Mouse (Mus musculus): ENCODE results near the gene Cpsf4l. TPM values are rescaled to one million over a fixed set of nuclear protein-coding genes. Genes with fewer than 3 reads are reported as not detected.

Cpsf4l gene
- polyA plus RNA-seq, 1 experiment from 2014 or later: 1.4 TPM

DNA sequence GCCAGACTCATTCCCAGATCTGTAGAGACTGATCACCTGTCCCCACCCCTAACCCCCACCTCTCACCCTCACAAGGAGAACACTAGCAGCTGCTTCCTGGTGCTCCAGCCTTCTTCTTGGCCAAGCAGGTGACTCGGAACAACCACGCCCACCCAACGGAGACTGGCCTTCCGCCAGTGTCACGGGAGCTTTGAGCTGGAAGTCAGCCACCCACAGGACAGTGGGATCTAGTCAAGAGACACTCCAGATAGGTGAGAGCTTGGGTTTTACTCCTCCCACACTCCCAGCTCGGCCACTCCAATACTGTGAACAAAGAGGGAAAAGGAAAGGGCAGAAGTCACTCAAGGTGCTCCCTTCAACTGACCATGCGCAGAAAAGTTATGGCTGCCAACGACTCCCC lies 29.4 kb upstream of the Cpsf4l start:
- no peak overlapping the region for H3K4me2 ChIP-seq (replicated peaks; ENCODE audit: low read depth, low read length)
- WGBS: 68% methylated on average over 8 of the region's 8 CpGs
- no peaks in the 10 kb centered on the region for H3K27me3 ChIP-seq (ENCODE audit: control insufficient read depth, insufficient read depth, low read length)
- no peak overlapping the region for H3K9ac ChIP-seq (ENCODE audit: low read depth, low read length)
- ATAC-seq (ENCODE audit: low FRiP score, low TSS enrichment): no peak
- no peak overlapping the region for H3K4me3 ChIP-seq (ENCODE audit: low read length)
- peaks cover 49% of the 10 kb centered on the region for H3K4me1 ChIP-seq (ENCODE audit: control insufficient read depth, insufficient read depth, low read length)
- peaks cover 4% of the 10 kb centered on the region; the same call in 1 of the 2 replicates for H3K9me3 ChIP-seq (ENCODE audit: control insufficient read depth, low read length)
- H3K36me3 ChIP-seq (ENCODE audit: control insufficient read depth, insufficient read depth, low read length): peaks cover 9% of the 10 kb centered on the region; the same call in 1 of the 2 replicates
- no peak overlapping the region; the same call in 1 of the 2 replicates for H3K27ac ChIP-seq (ENCODE audit: low read depth, low read length)

DNA sequence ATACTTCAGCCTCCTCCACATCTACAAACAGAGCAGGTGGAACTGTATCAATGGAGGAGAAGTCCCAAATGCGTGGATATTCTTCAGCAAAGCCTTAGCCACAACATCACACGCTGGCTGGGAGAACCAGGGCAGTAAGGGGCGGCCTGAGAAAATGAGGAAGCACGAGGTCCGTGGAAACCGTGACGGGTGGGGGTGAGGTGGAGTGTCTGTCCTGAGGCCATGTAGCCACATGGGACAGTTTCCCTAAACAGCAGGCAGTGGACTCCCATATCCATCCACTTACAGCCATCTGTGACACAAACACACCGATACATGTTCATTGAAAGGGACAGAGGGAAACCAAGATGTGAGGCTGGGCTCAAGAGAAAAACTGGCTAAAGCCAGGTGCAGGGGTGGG lies 28.1 kb upstream of the Cpsf4l start:
- Histone ChIP-seq H3K9ac (ENCODE audit: low read depth, low read length) (no peak overlapping the region), H3K27me3 (ENCODE audit: control insufficient read depth, insufficient read depth, low read length) (no peaks in the 10 kb centered on the region), H3K4me3 (ENCODE audit: low read length) (no peak overlapping the region), H3K4me1 (ENCODE audit: control insufficient read depth, insufficient read depth, low read length) (peaks cover 62% of the 10 kb centered on the region), H3K27ac (ENCODE audit: low read depth, low read length) (peak overlapping the region; percentile 17; the same call in 1 of the 2 replicates), H3K9me3 (ENCODE audit: control insufficient read depth, low read length) (no peaks in the 10 kb centered on the region; the same call in 1 of the 2 replicates), H3K36me3 (ENCODE audit: control insufficient read depth, insufficient read depth, low read length) (peaks cover under 1% of the 10 kb centered on the region; the same call in 1 of the 2 replicates), H3K4me2 (replicated peaks; ENCODE audit: low read depth, low read length) (no peak overlapping the region)
- no peak for ATAC-seq (ENCODE audit: low FRiP score, low TSS enrichment)
- 86% methylated on average over 8 of the region's 8 CpGs for WGBS

DNA sequence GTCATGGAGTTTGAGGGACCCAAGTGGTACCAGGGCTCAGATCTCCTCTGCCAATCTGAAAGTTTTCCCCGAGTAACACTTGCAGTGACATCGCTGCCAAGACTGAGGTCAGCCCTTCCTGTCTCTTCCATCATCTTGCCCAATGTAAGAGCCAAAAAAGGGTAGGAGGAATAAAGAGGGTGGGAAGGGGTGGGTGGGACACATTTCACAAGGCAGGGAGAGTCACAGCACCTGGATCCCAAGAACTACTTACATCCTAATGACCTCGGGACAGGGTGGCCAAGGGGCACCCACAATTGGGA lies 27.7 kb upstream of the Cpsf4l start:
- no peak overlapping the region for H3K4me2 ChIP-seq (replicated peaks; ENCODE audit: low read depth, low read length)
- no peak overlapping the region for H3K9ac ChIP-seq (ENCODE audit: low read depth, low read length)
- H3K4me1 ChIP-seq (ENCODE audit: control insufficient read depth, insufficient read depth, low read length): peaks cover 66% of the 10 kb centered on the region
- no peaks in the 10 kb centered on the region for H3K27me3 ChIP-seq (ENCODE audit: control insufficient read depth, insufficient read depth, low read length)
- ATAC-seq (ENCODE audit: low FRiP score, low TSS enrichment): no peak
- 80% methylated on average over 3 of the region's 3 CpGs for WGBS
- no peaks in the 10 kb centered on the region; the same call in 1 of the 2 replicates for H3K36me3 ChIP-seq (ENCODE audit: control insufficient read depth, insufficient read depth, low read length)
- H3K4me3 ChIP-seq (ENCODE audit: low read length): no peak overlapping the region
- H3K27ac ChIP-seq (ENCODE audit: low read depth, low read length): no peak overlapping the region
- no peaks in the 10 kb centered on the region for H3K9me3 ChIP-seq (ENCODE audit: control insufficient read depth, low read length)

DNA sequence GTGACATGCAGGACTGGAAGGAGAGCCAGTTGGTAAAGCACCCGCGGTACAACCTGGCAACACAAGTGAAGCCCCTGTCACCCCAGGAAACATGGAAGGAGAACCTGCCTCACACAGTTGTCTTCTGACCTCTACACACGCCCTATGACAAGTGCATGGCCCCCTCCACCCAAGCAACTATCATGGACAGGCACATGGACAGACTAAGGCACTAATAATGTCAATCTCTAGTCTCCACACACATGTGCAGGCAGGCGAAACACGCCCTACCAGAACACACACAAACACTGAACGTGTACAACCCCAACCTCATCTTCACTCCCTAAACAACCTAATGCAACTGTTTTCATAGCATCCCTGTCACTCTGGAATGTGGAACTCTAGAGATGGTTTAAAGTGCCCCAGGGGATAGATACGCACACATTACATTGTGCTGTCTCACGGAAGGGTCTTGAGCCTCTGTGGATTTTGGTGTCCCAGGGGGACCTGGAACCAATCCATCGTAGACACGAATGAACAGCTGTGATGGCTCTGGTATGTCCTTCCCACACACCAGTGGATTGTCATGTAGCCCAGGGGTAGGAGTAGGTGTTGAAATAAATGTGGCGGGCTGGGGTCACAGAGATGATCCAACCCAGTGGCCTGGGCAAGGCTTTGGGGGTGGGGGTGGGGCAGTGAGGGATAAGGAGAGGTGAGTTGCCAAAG lies 27.2 kb upstream of the Cpsf4l start:
- H3K4me2 ChIP-seq (replicated peaks; ENCODE audit: low read depth, low read length): no peak overlapping the region
- no peaks in the 10 kb centered on the region for H3K9me3 ChIP-seq (ENCODE audit: control insufficient read depth, low read length)
- no peak for ATAC-seq (ENCODE audit: low FRiP score, low TSS enrichment)
- 69% methylated on average over 11 of the region's 11 CpGs for WGBS
- no peak overlapping the region for H3K4me3 ChIP-seq (ENCODE audit: low read length)
- no peaks in the 10 kb centered on the region; the same call in 1 of the 2 replicates for H3K36me3 ChIP-seq (ENCODE audit: control insufficient read depth, insufficient read depth, low read length)
- H3K9ac ChIP-seq (ENCODE audit: low read depth, low read length): no peak overlapping the region
- peaks cover 70% of the 10 kb centered on the region for H3K4me1 ChIP-seq (ENCODE audit: control insufficient read depth, insufficient read depth, low read length)
- no peak overlapping the region for H3K27ac ChIP-seq (ENCODE audit: low read depth, low read length)
- H3K27me3 ChIP-seq (ENCODE audit: control insufficient read depth, insufficient read depth, low read length): no peaks in the 10 kb centered on the region

DNA sequence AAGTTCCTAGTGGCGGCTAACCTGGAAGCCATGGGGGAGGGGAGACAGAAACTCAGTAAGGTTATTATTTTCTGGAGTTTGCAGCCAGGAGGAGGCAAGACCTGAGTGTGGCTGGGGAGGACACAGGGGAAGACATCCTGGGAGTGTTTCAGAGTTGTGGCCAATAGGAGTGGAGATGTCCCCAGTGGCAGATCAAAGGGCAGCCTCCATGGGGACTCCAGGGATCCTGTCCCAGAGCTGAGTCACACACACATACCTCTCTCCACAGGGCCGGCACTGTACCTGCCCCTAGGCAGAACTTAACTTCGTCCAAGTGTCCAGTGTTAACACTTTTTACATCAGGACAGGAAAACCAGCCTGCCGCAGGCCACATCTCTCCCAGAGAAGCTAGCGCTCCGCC lies 25.3 kb upstream of the Cpsf4l start:
- Histone ChIP-seq H3K4me2 (replicated peaks; ENCODE audit: low read depth, low read length) (no peak overlapping the region), H3K27ac (ENCODE audit: low read depth, low read length) (peak overlapping the region; percentile 83; the same call in 1 of the 2 replicates), H3K9me3 (ENCODE audit: control insufficient read depth, low read length) (no peaks in the 10 kb centered on the region), H3K4me3 (ENCODE audit: low read length) (no peak overlapping the region), H3K4me1 (ENCODE audit: control insufficient read depth, insufficient read depth, low read length) (peaks cover 80% of the 10 kb centered on the region), H3K9ac (ENCODE audit: low read depth, low read length) (no peak overlapping the region), H3K27me3 (ENCODE audit: control insufficient read depth, insufficient read depth, low read length) (no peaks in the 10 kb centered on the region), H3K36me3 (ENCODE audit: control insufficient read depth, insufficient read depth, low read length) (no peaks in the 10 kb centered on the region; the same call in 1 of the 2 replicates)
- WGBS: 58% methylated on average over 6 of the region's 6 CpGs
- ATAC-seq (ENCODE audit: low FRiP score, low TSS enrichment): peak; percentile 15; the same call in 1 of the 2 replicates

DNA sequence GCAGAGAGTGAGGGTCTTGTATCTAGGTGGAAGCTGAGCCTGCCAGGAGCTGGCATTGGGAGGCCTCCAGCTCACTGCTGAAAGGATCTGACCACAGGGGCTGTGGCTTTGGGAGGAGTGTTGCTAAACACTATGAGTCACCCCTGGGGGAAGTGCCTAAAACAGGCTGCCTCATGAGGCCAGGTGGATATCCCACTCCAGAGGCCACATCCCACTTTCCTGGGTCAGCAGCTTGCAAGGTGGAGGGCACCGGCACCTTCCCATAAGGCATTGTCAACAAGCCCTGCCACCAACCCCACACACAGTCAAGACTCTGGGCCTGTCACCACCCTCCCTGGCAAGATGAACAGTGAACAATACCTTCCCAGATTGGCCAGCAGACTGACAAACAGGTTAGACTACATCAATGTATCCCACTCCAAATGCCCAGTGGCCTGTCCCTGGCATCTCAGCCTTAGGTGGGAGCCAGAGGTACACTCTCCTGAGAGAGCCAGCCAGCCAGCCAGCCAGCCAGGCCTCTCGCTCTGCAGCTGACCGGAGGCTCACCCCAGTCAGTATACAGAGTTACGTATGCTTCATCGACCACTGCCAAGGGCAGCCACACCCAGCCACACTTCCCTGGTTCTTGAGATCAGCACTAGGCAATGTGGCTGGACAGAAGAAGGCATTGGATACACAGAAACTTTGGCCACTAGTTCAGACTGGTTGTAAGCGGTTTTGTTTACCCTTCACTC lies 24.0 kb upstream of the Cpsf4l start:
- H3K4me1 ChIP-seq (ENCODE audit: control insufficient read depth, insufficient read depth, low read length): peaks cover 87% of the 10 kb centered on the region
- WGBS: 39% methylated on average over 6 of the region's 6 CpGs
- H3K9me3 ChIP-seq (ENCODE audit: control insufficient read depth, low read length): no peaks in the 10 kb centered on the region
- peak overlapping the region; percentile 83 for H3K27ac ChIP-seq (ENCODE audit: low read depth, low read length)
- H3K4me2 ChIP-seq (replicated peaks; ENCODE audit: low read depth, low read length): no peak overlapping the region
- peaks cover 7% of the 10 kb centered on the region for H3K36me3 ChIP-seq (ENCODE audit: control insufficient read depth, insufficient read depth, low read length)
- H3K27me3 ChIP-seq (ENCODE audit: control insufficient read depth, insufficient read depth, low read length): no peaks in the 10 kb centered on the region
- peak; percentile 75 for ATAC-seq (ENCODE audit: low FRiP score, low TSS enrichment)
- H3K4me3 ChIP-seq (ENCODE audit: low read length): no peak overlapping the region
- H3K9ac ChIP-seq (ENCODE audit: low read depth, low read length): no peak overlapping the region

DNA sequence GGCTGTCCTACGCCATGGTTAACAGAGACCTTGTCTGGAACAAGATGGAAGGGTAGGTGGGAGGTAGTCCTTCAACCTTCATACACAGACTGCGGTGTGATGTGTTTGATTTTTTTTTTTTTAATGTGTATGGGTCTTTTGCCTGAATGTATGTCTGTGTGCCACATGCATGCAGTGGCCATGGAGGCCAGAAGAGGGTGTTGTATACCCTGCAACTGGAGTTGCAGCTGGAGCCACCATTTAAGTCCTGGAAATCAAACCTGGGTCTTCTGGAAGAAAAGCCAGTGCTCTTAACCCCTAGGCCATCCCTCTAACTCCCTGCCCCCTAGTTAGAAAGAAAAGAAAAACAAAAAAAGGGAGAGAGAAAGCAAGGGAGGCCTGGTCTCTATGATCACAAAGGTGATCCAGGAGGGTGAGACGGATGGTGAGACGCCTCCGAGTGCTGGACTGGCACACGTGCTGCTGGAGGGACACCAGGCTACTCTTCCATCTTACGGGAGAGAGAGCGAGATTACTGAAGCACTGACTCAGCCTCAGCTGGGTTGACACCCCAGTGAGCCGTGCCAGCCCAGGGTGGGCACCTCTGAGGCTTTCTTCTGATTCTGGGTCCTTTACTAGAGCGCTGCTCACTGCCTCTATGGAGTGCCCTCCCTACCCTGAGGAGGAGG lies 22.3 kb upstream of the Cpsf4l start:
- peaks cover 24% of the 10 kb centered on the region for H3K36me3 ChIP-seq (ENCODE audit: control insufficient read depth, insufficient read depth, low read length)
- no peaks in the 10 kb centered on the region for H3K27me3 ChIP-seq (ENCODE audit: control insufficient read depth, insufficient read depth, low read length)
- no peak overlapping the region for H3K4me3 ChIP-seq (ENCODE audit: low read length)
- peaks cover 85% of the 10 kb centered on the region for H3K4me1 ChIP-seq (ENCODE audit: control insufficient read depth, insufficient read depth, low read length)
- peak overlapping the region; percentile 10; the same call in 1 of the 2 replicates for H3K27ac ChIP-seq (ENCODE audit: low read depth, low read length)
- H3K9ac ChIP-seq (ENCODE audit: low read depth, low read length): no peak overlapping the region
- 89% methylated on average over 10 of the region's 10 CpGs for WGBS
- no peaks in the 10 kb centered on the region for H3K9me3 ChIP-seq (ENCODE audit: control insufficient read depth, low read length)
- ATAC-seq (ENCODE audit: low FRiP score, low TSS enrichment): no peak
- H3K4me2 ChIP-seq (replicated peaks; ENCODE audit: low read depth, low read length): no peak overlapping the region

DNA sequence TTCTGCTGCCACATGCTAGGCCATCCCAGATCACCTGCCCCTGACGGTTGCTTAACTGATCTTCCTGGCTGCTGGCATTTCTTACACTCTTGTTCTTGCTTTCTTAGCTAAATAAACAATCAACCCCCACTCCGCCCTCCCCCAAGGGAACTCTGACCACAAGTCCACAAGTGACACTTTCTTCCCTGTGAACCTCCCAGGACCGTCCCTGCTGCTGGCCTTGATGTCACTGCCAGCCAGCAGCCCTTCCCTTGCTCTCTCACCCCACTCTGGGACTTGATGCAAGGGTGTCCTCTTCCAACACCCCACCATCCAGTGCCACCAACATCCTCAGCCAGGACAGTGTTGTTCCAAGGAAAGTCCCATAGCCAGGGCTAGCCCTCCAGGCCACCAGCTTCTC lies 21.1 kb upstream of the Cpsf4l start:
- peaks cover 36% of the 10 kb centered on the region for H3K36me3 ChIP-seq (ENCODE audit: control insufficient read depth, insufficient read depth, low read length)
- H3K9me3 ChIP-seq (ENCODE audit: control insufficient read depth, low read length): no peaks in the 10 kb centered on the region
- no peak overlapping the region for H3K4me3 ChIP-seq (ENCODE audit: low read length)
- H3K4me2 ChIP-seq (replicated peaks; ENCODE audit: low read depth, low read length): no peak overlapping the region
- peaks cover 79% of the 10 kb centered on the region for H3K4me1 ChIP-seq (ENCODE audit: control insufficient read depth, insufficient read depth, low read length)
- H3K27ac ChIP-seq (ENCODE audit: low read depth, low read length): no peak overlapping the region
- no peak for ATAC-seq (ENCODE audit: low FRiP score, low TSS enrichment)
- no peak overlapping the region for H3K9ac ChIP-seq (ENCODE audit: low read depth, low read length)
- no peaks in the 10 kb centered on the region for H3K27me3 ChIP-seq (ENCODE audit: control insufficient read depth, insufficient read depth, low read length)
- WGBS: 40% methylated on average over 3 of the region's 3 CpGs

DNA sequence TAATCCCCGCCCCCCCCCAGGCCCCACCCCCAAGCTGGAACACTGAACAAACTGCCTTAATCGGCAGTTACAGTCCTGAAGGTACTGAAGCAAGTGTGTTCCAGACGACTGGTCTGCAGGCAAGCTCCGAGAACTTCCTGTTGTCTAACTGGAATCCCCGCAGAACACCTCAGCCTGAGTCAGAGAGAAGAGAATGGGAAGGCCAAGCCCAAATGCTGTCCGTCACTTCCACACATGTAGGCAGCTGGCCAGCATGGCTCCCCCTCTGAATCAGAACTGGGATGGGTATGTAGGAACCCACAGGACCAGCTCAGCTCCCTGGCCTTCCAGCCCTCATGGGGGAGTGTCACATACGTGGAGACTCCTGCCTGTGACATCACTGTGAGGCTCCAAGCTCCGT lies 20.1 kb upstream of the Cpsf4l start:
- Histone ChIP-seq H3K36me3 (ENCODE audit: control insufficient read depth, insufficient read depth, low read length) (peaks cover 39% of the 10 kb centered on the region), H3K27ac (ENCODE audit: low read depth, low read length) (peak overlapping the region; percentile 51; the same call in 1 of the 2 replicates), H3K4me2 (replicated peaks; ENCODE audit: low read depth, low read length) (no peak overlapping the region), H3K9ac (ENCODE audit: low read depth, low read length) (no peak overlapping the region), H3K27me3 (ENCODE audit: control insufficient read depth, insufficient read depth, low read length) (no peaks in the 10 kb centered on the region), H3K9me3 (ENCODE audit: control insufficient read depth, low read length) (no peaks in the 10 kb centered on the region), H3K4me1 (ENCODE audit: control insufficient read depth, insufficient read depth, low read length) (peaks cover 75% of the 10 kb centered on the region), H3K4me3 (ENCODE audit: low read length) (no peak overlapping the region)
- ATAC-seq (ENCODE audit: low FRiP score, low TSS enrichment): no peak
- WGBS: 27% methylated on average over 8 of the region's 8 CpGs
